Mouse (Mus musculus) cerebellum, adult 2 months (tissue): ENCODE measurements around the gene Tdrd9. TPM values are rescaled to one million over a fixed set of nuclear protein-coding genes. Genes with fewer than 3 reads are reported as not detected.

Experiments used
- DNase-seq, 2 experiments: peaks; one replicate each; pipeline ENCODE4 v3.0.0; 2021
- H3K27ac ChIP-seq: fragments of 200-500 bp; 2 replicates; pipeline ENCODE4 v1.5.1; 2012; ENCODE audit warnings: low read length, control low read depth, inconsistent platforms; ENCODE audit not compliant: insufficient read depth
- H3K27me3 ChIP-seq: fragments of 200-500 bp; 2 replicates; pipeline ENCODE4 v1.6.1; 2012; ENCODE audit warnings: inconsistent platforms, mild to moderate bottlenecking, low read length, moderate library complexity; ENCODE audit not compliant: control insufficient read depth, insufficient read depth
- H3K4me1 ChIP-seq: fragments of 200-500 bp; 2 replicates; pipeline ENCODE4 v1.6.1; 2011; ENCODE audit warnings: low read length; ENCODE audit not compliant: control insufficient read depth, insufficient read depth
- H3K4me3 ChIP-seq: fragments of 200-500 bp; replicated peaks from 2 replicates; pipeline ENCODE3; 2011; ENCODE audit warnings: mild to moderate bottlenecking, low read depth, low read length, control low read depth; ENCODE audit not compliant: insufficient read depth
- CTCF ChIP-seq: fragments of 200-500 bp; IDR thresholded peaks from 2 replicates; pipeline ENCODE4 v1.5.1; 2011; ENCODE audit warnings: low read depth, mild to moderate bottlenecking, control low read depth, low read length, moderate library complexity, borderline replicate concordance; ENCODE audit not compliant: insufficient read depth
- POLR2A ChIP-seq: fragments of 200-500 bp; IDR thresholded peaks from 2 replicates; pipeline ENCODE4 v1.6.1; 2011; ENCODE audit warnings: low read length, control low read depth, borderline replicate concordance; ENCODE audit not compliant: insufficient read depth
- WGBS: fragments of 180-500 bp; shearing (Covaris S2); methylation state at CpG from one replicate; pipeline ENCODE4 v1.1.7; 2018; 5-methylcytosine and 5-hydroxymethylcytosine counted together
- polyA plus RNA-seq: library from polyadenylated mRNA; depleted of rRNA; stranded (reverse); fragments of >200 nt; gene quantifications from 2 replicates; pipeline ENCODE4 v1.2.3, GENCODE M21; 2012

Gene Tdrd9
- polyA plus RNA-seq, 1 experiment, result 0.21 TPM

DNA sequence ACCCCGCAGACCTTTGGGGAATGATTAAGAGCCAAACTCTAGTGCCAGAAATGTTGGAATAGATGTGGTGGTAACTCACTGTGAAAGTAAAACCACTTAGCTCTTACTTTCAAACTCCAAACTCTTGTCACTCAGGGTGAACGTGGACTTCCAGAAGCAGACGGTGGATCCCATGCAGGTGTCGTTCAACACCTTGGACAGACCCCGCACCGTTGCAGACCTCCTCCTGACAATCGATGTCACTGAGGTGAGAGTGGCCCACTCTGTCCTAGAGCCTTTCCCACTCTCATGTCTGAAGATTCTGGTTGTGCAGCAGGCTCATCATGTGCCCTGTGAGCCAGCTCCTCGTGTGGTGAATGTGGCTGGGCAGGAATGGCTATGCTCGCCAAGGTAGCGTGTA, 67.8 kb downstream of the Tdrd9 start:
- H3K27ac ChIP-seq, result no peak overlapping the region
- no peak for DNase-seq
- TF ChIP-seq CTCF (no peak), POLR2A (no peak)
- H3K4me3 ChIP-seq, result no peak overlapping the region
- 92% methylated on average over 10 of the region's 10 CpGs for WGBS
- H3K4me1 ChIP-seq, result no peaks in the 10 kb centered on the region
- H3K27me3 ChIP-seq, result no peaks in the 10 kb centered on the region

DNA sequence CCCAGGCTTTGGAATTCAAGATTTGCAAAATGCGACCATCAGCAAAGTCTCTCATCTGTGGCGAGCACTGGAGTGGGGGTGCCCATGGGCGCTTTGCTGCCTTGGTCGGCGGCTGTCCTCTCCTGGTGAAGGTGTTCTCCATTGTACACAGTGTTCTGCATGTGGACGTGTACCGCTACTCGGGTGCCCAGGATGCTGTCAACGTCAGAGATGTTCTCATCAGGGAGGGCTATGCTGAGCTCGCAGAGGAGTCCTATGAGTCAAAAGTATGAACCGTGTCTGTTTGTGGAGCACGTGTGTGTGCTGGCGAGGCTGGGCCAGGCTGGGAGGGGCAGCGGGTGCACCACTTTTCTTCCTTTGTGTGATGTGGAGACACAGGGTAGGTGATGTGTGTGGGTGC, 71.3 kb downstream of the Tdrd9 start:
- Histone ChIP-seq H3K4me3 (no peak overlapping the region), H3K27ac (no peak overlapping the region), H3K27me3 (no peaks in the 10 kb centered on the region), H3K4me1 (no peaks in the 10 kb centered on the region)
- TF ChIP-seq POLR2A, result no peak
- 85% methylated on average over 14 of the region's 14 CpGs for WGBS
- DNase-seq, result no peak

DNA sequence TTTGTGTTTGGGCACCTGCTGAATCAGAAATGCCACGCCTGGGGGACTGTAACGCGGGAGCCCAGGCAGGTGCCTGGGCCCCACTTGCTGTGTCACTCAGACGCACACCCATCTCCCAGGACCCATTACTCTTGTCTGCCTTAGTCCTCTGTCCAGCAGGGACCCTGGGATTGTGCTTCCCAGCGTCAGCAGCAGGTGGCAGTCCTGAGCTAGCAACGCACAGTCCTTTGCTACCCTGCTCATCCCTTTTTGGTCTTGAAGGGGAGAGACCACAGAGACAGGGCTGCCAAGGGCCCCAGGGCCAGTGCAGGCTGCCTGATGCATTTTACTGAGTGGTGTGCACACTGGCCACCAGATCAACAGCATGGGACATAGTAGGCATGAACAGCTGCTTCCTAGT, 106.3 kb downstream of the Tdrd9 start:
- Histone ChIP-seq H3K27ac (no peak overlapping the region), H3K4me1 (no peaks in the 10 kb centered on the region), H3K4me3 (no peak overlapping the region), H3K27me3 (no peaks in the 10 kb centered on the region)
- WGBS, result 9% methylated on average over 6 of the region's 6 CpGs
- DNase-seq, result peak; percentile 49 to 72
- no peak for TF ChIP-seq POLR2A
- peak; percentile 93 for TF ChIP-seq CTCF

DNA sequence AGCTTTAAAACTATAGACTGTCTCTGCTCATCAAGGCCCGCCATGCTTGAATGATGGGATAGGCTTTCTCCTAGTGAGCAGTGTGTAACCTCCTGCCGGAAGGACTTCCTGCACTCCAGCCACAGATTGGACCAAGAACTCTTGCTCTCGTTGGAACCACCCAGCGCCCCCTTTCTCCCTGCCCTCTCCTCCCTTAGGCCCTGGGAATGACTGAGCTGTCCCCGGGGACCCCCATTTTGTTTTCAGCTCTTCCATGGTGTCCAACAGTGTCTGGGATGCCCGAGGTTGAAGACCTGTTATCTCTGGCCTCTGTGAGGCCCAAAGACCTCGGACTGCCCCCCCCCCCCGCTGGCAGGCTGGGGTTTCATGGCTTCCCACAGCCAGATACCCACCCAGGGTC, 108.6 kb downstream of the Tdrd9 start:
- Histone ChIP-seq H3K4me3 (no peak overlapping the region), H3K27ac (no peak overlapping the region), H3K27me3 (no peaks in the 10 kb centered on the region), H3K4me1 (no peaks in the 10 kb centered on the region)
- TF ChIP-seq POLR2A, result no peak
- TF ChIP-seq CTCF, result no peak
- DNase-seq, result no peak
- 70% methylated on average over 8 of the region's 8 CpGs for WGBS

DNA sequence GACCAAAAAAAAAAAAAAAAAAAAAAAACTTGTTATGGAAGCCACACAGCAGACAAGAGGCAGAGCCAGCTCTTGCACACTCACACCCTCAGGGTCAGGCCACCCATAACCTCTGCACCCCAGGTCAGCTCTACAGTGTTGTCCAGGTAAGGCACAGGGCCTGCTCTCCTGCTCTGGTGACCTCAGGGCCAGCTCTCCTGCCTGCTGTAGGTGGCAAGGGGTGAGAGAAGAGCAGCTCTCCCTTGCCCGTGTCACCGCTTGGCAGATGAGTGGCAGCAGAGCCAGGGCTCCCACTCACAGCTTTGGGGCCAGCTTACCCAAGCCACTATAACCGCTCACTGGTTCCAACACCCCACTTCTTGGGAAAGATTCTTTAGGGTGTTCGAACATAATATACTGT, 109.6 kb downstream of the Tdrd9 start:
- Histone ChIP-seq H3K27me3 (no peaks in the 10 kb centered on the region), H3K4me1 (no peaks in the 10 kb centered on the region), H3K27ac (no peak overlapping the region), H3K4me3 (no peak overlapping the region)
- no peak for TF ChIP-seq CTCF
- TF ChIP-seq POLR2A, result no peak
- DNase-seq, result no peak
- 88% methylated on average over 4 of the region's 4 CpGs for WGBS

DNA sequence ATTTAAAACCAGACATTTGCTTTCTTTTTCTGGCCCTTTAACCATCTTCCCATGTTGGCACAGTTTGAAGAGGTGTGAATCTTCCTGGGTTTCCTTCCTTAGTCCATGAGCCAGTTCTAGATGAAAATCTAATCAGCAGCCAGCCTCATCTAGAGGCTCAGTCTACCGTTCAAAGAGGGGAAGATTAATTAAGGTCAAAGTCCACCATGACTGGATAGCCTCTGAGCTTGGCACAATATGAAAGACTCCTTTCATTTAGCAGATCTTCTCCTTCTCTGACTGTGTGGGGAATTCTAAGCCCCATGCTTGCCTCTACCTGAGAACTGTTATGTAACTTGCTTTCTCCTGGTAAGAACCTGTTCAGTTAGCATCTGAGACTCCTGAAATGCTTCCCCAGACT, 110.9 kb downstream of the Tdrd9 start:
- 26% methylated on average over 1 of the region's 1 CpGs for WGBS
- TF ChIP-seq CTCF, result no peak
- no peak for TF ChIP-seq POLR2A
- Histone ChIP-seq H3K27ac (no peak overlapping the region), H3K4me1 (no peaks in the 10 kb centered on the region), H3K4me3 (no peak overlapping the region), H3K27me3 (no peaks in the 10 kb centered on the region)
- DNase-seq, result no peak

DNA sequence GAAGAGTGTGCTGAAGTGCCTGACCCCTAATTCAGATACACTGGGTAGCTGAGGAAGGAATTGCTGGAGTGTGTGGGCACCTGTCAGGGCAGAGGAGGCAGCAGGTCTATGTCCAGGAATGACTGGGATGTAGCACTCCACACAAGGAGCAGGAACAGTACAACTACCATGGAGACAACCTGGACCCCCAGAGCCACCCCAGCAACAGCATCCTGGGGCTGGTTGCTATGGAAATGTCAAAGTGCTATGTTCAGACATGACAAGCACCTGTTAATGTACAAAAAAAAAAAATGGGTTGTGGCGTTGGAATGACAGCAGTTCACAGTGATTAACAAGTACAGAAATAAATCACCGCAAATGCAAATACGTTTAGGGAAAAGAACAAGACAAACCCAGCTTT, 114.9 kb downstream of the Tdrd9 start:
- TF ChIP-seq POLR2A, result no peak
- no peak for TF ChIP-seq CTCF
- Histone ChIP-seq H3K4me1 (no peaks in the 10 kb centered on the region), H3K4me3 (no peak overlapping the region), H3K27me3 (no peaks in the 10 kb centered on the region), H3K27ac (no peak overlapping the region)
- DNase-seq, result no peak
- 60% methylated on average over 3 of the region's 3 CpGs for WGBS

DNA sequence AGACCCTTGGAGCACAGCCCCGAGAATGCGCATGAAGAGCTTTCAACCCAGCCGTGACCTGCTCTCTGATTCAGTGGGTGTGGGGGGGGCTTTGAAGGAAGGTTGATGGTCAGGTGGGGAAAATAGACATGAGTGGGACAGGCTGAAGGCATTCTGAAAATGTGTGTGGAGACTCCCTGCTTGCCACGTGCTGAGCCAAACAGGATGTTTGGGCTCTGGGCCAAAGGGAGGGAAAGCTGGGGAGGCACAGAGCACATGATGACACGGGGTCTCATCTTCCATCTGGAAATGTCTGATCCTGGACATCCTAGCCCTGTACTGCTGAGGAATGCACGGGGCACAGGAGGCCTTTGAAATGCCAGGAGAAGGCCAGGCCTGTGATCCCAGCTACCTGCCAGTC, 115.4 kb downstream of the Tdrd9 start:
- Histone ChIP-seq H3K4me3 (no peak overlapping the region), H3K27me3 (no peaks in the 10 kb centered on the region), H3K4me1 (no peaks in the 10 kb centered on the region), H3K27ac (no peak overlapping the region)
- no peak for TF ChIP-seq CTCF
- TF ChIP-seq POLR2A, result no peak
- 35% methylated on average over 6 of the region's 6 CpGs for WGBS
- DNase-seq, result no peak
